Mouse (Mus musculus) forebrain, embryonic 11.5 days (tissue): Measurements from ENCODE around the gene Angptl8. TPM values are rescaled to one million over a fixed set of nuclear protein-coding genes. Genes with fewer than 3 reads are reported as not detected.

Experiments used
- ATAC-seq: fragments of 200-750 bp; cut with Nextera tagmentation; replicated peaks from 2 replicates; pipeline ENCODE4 v1.8.0; 2017; ENCODE audit warnings: moderate TSS enrichment; ENCODE audit not compliant: low FRiP score
- DNase-seq: peaks from one replicate; pipeline ENCODE4 v3.0.0-alpha.2; 2017; ENCODE audit warnings: low spot score
- H3K27ac ChIP-seq: fragments of 300-500 bp; sonication (generic); 2 replicates; pipeline ENCODE4 v1.5.1; 2014; ENCODE audit warnings: low read depth, low read length
- H3K27me3 ChIP-seq: fragments of 300-500 bp; sonication (generic); 2 replicates; pipeline ENCODE4 v1.6.1; 2014; ENCODE audit warnings: mild to moderate bottlenecking, low read length, mixed read lengths; ENCODE audit not compliant: control insufficient read depth, insufficient read depth
- H3K36me3 ChIP-seq: fragments of 300-500 bp; sonication (generic); 2 replicates; pipeline ENCODE4 v1.6.1; 2014; ENCODE audit warnings: mild to moderate bottlenecking, low read length, moderate library complexity, mixed read lengths; ENCODE audit not compliant: control insufficient read depth, insufficient read depth
- H3K4me1 ChIP-seq: fragments of 300-500 bp; sonication (generic); replicated peaks from 2 replicates; pipeline ENCODE4 v1.6.1; 2014; ENCODE audit warnings: low read length, mixed read lengths; ENCODE audit not compliant: control insufficient read depth, insufficient read depth
- H3K4me2 ChIP-seq: fragments of 300-500 bp; sonication (generic); 2 replicates; pipeline ENCODE4 v1.6.1; 2014; ENCODE audit warnings: low read depth, mild to moderate bottlenecking, low read length, moderate library complexity, mixed read lengths; ENCODE audit not compliant: severe bottlenecking
- H3K4me3 ChIP-seq: fragments of 300-500 bp; sonication (generic); 2 replicates; pipeline ENCODE4 v1.5.1; 2014; ENCODE audit warnings: low read depth, low read length
- H3K9ac ChIP-seq: fragments of 300-500 bp; sonication (generic); 2 replicates; pipeline ENCODE4 v1.6.1; 2014; ENCODE audit warnings: low read length
- H3K9me3 ChIP-seq: fragments of 300-500 bp; sonication (generic); 2 replicates; pipeline ENCODE4 v1.6.1; 2016; ENCODE audit warnings: low read length, mixed read lengths; ENCODE audit not compliant: control insufficient read depth
- WGBS: fragments of 180-500 bp; shearing (Covaris S2); extraction: QIAGEN DNeasy Blood & Tissue Kit; methylation state at CpG from one replicate; pipeline ENCODE4 v1.1.7; 2014; 5-methylcytosine and 5-hydroxymethylcytosine counted together
- polyA plus RNA-seq: library from polyadenylated mRNA; unstranded; fragments of >200 nt; fragmentation: Nextera tagmentation; extraction: Ambion mirVana; gene quantifications from 2 replicates; pipeline ENCODE4 v1.2.1, GENCODE M21; 2014

Gene Angptl8
- polyA plus RNA-seq, 1 experiment from 2014 or later = 0.60 TPM

DNA sequence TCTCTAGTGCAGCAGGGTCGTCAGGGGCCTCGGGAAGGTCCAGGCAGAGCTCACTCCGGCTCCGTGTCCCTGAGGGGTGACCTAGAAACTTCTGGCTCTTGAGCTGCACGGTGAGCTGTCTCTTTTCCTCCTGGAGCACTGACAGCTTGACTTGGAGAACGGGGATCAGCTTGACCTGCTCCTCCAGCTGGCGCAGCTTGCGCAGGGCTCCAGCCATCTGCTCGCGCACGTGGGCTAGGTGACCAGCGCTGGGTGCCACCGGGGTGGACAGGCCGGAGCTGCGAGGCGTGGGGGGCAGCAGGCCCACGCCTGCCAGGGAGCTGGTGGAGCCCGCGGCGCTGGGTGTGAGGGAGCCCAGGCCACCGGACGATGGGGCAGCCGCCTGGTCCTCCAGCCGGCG, 40.4 kb upstream of the Angptl8 start:
- no peak for ATAC-seq
- H3K27me3 ChIP-seq = no peaks in the 10 kb centered on the region
- H3K9ac ChIP-seq = no peak overlapping the region
- no peak for DNase-seq
- no peak overlapping the region for H3K4me3 ChIP-seq
- no peak overlapping the region for H3K27ac ChIP-seq
- H3K9me3 ChIP-seq = no peaks in the 10 kb centered on the region
- peaks cover 2% of the 10 kb centered on the region; the same call in 1 of the 2 replicates for H3K36me3 ChIP-seq
- no peak overlapping the region for H3K4me2 ChIP-seq
- H3K4me1 ChIP-seq = peaks cover 6% of the 10 kb centered on the region; the same call in 1 of the 2 replicates
- 97% methylated on average over 25 of the region's 25 CpGs for WGBS

DNA sequence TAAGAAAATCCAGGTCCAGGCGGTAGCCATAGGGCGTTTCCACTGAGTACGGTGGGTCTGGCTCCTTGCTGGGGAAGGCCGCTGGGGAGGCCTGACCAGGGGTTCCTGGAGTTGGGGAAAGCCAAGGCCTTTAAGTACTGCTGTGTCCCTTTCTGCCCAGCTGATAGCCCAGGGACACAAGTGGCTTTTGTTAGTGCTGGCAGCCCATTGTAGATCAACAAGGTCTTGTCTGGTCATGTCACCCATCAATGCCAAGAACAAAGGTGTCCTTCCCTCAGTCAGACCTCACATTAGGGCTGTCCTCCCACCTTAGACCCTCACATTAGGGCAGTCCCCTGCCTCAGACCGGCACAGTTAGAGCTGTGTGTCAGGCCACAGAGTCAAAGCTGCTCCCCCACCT, 39.7 kb upstream of the Angptl8 start:
- no peak overlapping the region for H3K9ac ChIP-seq
- DNase-seq (no peak), ATAC-seq (no peak)
- no peak overlapping the region for H3K4me3 ChIP-seq
- no peak overlapping the region for H3K27ac ChIP-seq
- H3K9me3 ChIP-seq = no peaks in the 10 kb centered on the region
- peaks cover 6% of the 10 kb centered on the region; the same call in 1 of the 2 replicates for H3K4me1 ChIP-seq
- H3K4me2 ChIP-seq = no peak overlapping the region
- WGBS = 86% methylated on average over 5 of the region's 5 CpGs
- H3K27me3 ChIP-seq = no peaks in the 10 kb centered on the region
- H3K36me3 ChIP-seq = peaks cover 2% of the 10 kb centered on the region; the same call in 1 of the 2 replicates

DNA sequence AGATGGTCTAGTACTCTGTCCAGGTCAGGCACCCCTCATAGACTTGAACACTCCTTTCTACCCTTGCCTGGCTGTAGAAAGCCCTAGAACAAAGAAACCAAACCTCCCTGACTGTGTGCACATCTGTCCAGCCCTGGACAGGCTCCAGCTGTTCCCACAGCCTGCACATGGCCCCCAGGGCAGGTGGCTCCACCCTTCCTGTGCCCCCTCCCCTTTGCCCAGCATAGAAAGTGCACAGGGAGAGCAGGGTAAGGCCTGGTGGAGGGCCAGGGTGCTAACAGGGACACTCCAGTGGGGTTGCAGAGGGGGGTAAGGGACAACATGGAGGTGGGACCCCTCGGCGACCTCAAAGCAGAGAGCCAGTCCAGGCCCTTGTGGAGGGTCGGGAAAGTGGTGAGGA, 39.1 kb upstream of the Angptl8 start:
- DNase-seq (no peak), ATAC-seq (no peak)
- Histone ChIP-seq H3K4me1 (peaks cover 6% of the 10 kb centered on the region; the same call in 1 of the 2 replicates), H3K9ac (no peak overlapping the region), H3K27me3 (no peaks in the 10 kb centered on the region), H3K4me2 (0 out of 2 replicates have a peak overlapping the region, but pooled peaks have one; percentile 11), H3K4me3 (no peak overlapping the region), H3K36me3 (peaks cover 2% of the 10 kb centered on the region; the same call in 1 of the 2 replicates), H3K27ac (no peak overlapping the region), H3K9me3 (no peaks in the 10 kb centered on the region)
- 65% methylated on average over 3 of the region's 3 CpGs for WGBS

DNA sequence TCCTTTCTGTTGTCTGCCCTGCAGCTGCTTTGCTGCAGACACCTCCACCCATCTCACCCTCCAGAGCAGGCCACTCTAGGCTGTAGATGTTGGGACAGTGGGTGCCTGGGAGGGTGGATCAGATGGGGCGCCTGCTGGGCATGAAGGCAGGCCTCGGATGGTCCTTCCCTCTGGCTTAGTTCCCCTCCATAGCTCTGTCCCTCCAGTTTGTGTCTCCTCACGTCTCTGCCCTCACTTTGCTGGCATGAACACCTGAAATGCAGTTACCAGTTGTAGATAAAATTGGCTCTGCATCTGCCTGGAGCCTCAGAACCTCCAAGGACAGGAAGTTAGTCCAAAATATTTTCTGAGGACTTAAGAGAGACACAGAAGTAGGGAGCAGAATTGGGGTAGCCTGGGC, 38.4 kb upstream of the Angptl8 start:
- Histone ChIP-seq H3K4me1 (peaks cover 6% of the 10 kb centered on the region; the same call in 1 of the 2 replicates), H3K4me3 (no peak overlapping the region), H3K27me3 (no peaks in the 10 kb centered on the region), H3K4me2 (peak overlapping the region; percentile 92; the same call in 1 of the 2 replicates), H3K27ac (no peak overlapping the region), H3K36me3 (peaks cover 2% of the 10 kb centered on the region; the same call in 1 of the 2 replicates), H3K9me3 (no peaks in the 10 kb centered on the region), H3K9ac (no peak overlapping the region)
- ATAC-seq (no peak), DNase-seq (no peak)
- 61% methylated on average over 3 of the region's 3 CpGs for WGBS

DNA sequence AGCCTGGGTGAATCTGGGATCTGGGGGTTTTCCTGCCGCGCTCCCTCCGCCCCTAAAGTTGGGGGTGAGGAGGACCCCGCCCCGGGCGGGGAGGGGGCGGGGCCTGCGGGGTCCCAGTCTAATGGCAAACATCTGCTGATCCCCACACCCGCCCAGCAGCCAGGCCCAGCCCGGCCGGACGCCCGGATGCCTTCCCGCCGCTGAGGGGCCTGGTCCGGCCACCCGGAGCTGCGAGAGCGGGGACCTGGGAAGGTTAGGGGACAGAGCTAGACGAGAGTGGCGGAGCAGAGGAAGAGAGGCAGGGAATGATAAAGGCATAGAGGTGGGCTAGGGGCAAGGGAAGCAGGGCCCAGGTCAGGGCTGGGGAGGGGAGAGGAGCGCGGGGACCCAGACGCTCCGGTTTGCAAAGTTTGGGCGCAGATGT, 37.4 kb upstream of the Angptl8 start:
- Histone ChIP-seq H3K36me3 (peaks cover 2% of the 10 kb centered on the region; the same call in 1 of the 2 replicates), H3K27me3 (no peaks in the 10 kb centered on the region), H3K4me1 (peaks cover 6% of the 10 kb centered on the region; the same call in 1 of the 2 replicates), H3K27ac (peak overlapping the region; percentile 37), H3K9me3 (no peaks in the 10 kb centered on the region), H3K9ac (peak overlapping the region; percentile 71), H3K4me3 (peak overlapping the region; percentile 52), H3K4me2 (peak overlapping the region; percentile 92)
- under 1% methylated on average over 24 of the region's 26 CpGs for WGBS
- DNase-seq (peak; percentile 85), ATAC-seq (peak; percentile 79)

DNA sequence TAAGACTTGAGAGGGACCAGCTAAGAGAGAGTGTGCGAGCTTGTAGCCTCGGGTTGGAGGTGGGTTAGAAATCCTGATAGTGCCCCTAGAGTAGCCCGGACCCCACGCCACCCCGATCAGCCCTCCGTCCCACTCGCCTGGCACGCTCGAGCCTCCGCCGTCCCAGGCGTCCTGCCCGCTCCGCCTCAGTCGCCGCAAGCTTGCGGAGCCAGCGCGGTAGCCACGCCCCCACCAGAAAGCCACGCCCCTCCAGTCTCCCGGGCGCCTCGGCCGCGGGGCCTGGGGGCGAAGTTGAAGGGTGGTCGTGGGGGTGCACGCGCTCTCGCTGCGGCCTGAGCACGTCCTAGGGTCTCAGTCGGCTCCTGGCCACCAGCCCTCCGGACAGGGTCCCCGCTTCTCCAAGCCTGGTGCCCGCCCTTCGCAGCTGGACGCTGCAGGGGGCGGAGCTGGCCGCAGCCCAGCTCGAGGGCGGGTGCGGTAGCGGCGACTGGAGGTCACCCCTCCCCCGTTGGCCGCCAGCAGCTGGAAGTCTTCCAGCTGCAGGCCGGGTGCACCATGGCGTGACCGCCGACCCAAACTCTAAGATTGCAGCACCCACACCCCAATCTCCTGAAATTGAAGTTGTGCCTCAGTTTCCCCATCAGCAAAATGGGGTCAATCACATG, 36.8 kb upstream of the Angptl8 start, which contains the start of gene Kank2:
Gene Kank2, minus strand, starts transcription at position 400 of the 665 bp plus-strand sequence.
- H3K4me1 ChIP-seq = peaks cover 6% of the 10 kb centered on the region; the same call in 1 of the 2 replicates
- ATAC-seq (peak; percentile 89), DNase-seq (peak; percentile 95)
- under 1% methylated on average over 52 of the region's 52 CpGs for WGBS
- peak within 1 kb of the TSS; percentile 92 for H3K4me2 ChIP-seq
- peak within 1 kb of the TSS; percentile 37 for H3K27ac ChIP-seq
- H3K4me3 ChIP-seq = peak within 1 kb of the TSS; percentile 52
- no peaks in the 10 kb centered on the region for H3K27me3 ChIP-seq
- peak within 1 kb of the TSS; percentile 71 for H3K9ac ChIP-seq
- no peaks in the 10 kb centered on the region for H3K9me3 ChIP-seq
- peaks cover 2% of the 10 kb centered on the region; the same call in 1 of the 2 replicates for H3K36me3 ChIP-seq

DNA sequence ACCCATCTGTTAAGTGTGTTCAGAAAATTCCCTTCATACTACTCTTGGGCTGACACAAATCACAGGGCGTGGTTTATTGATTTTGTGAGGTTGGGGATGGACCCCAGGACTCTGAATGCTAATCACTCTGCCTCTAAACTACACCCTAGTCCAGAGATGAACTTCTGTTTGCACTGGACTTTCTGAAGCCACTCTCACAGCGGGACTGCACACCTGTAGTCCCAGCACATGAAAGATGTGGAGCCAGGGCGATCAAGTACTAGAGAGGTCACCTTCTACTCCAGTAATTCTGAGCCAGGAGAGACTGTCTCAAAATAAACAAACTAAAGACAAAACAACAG, 36.3 kb upstream of the Angptl8 start:
- Histone ChIP-seq H3K27ac (no peak overlapping the region), H3K4me3 (peak overlapping the region; percentile 52), H3K9me3 (no peaks in the 10 kb centered on the region), H3K4me2 (peak overlapping the region; percentile 92; the same call in 1 of the 2 replicates), H3K27me3 (no peaks in the 10 kb centered on the region), H3K4me1 (peaks cover 6% of the 10 kb centered on the region; the same call in 1 of the 2 replicates), H3K36me3 (peaks cover 2% of the 10 kb centered on the region; the same call in 1 of the 2 replicates), H3K9ac (no peak overlapping the region; the same call in 1 of the 2 replicates)
- DNase-seq (no peak), ATAC-seq (no peak)
- WGBS = 62% methylated on average over 3 of the region's 3 CpGs

DNA sequence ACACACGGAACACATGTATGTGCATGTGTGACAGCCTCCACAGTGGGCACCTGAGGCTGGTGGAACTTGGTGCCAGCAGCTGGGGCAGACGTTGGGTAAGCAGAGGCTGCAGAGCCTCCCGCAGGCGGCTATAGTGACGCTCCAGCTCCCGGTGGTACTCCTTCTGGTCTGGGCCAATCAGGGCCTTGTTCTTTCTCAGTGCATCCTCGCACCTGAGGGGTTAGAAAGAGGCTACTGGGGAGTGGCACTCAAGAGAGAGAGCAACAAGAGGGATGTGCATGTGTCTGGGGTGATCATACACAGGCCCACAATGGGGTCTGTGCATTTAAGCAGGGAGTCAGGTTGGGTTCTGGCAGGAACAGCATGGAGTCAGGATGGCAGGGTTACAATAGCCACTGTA, 34.2 kb upstream of the Angptl8 start:
- ATAC-seq (no peak), DNase-seq (no peak)
- Histone ChIP-seq H3K4me3 (no peak overlapping the region), H3K9me3 (no peaks in the 10 kb centered on the region), H3K36me3 (no peaks in the 10 kb centered on the region), H3K4me2 (no peak overlapping the region), H3K9ac (no peak overlapping the region), H3K27ac (no peak overlapping the region), H3K27me3 (no peaks in the 10 kb centered on the region), H3K4me1 (peaks cover 7% of the 10 kb centered on the region; the same call in 1 of the 2 replicates)
- 65% methylated on average over 7 of the region's 7 CpGs for WGBS
